8 mouse cellular contexts compared by ENCODE assay signal in genomic region chr8:79639586-79640451, GRCm38 (mm10). TPM values are rescaled to one million over a fixed set of nuclear protein-coding genes. Genes with fewer than 3 reads are reported as not detected.
DNase-seq lines count a peak whose midpoint lies in the region; ATAC-seq and TF ChIP-seq lines count a peak whose summit lies in the region.

Gene Otud4, plus strand, starts transcription at chr8:79639618.

- H3K4me3 ChIP-seq in gastrocnemius, adult 2 months, result peak within 1 kb of the TSS; percentile 99
- peak within 1 kb of the TSS; percentile 94 for H3K4me3 ChIP-seq in hindbrain, embryonic 15.5 days

- H3K9ac ChIP-seq in hindbrain, embryonic 15.5 days, result peak within 1 kb of the TSS; percentile 65

- under 1% methylated on average over 102 of the region's 103 CpGs for WGBS in hindbrain, embryonic 15.5 days

- peak; percentile 28 for TF ChIP-seq CTCF in gastrocnemius, adult 2 months (IDR thresholded peaks at IDR 0.05)

- H3K9me3 ChIP-seq in hindbrain, embryonic 15.5 days, result no peaks in the 10 kb centered on the region

- intact Hi-C loops in gastrocnemius, adult 2 months (cut with DNase I), result loop anchor here (2.0 kb wide), 1 partner anchor 345 kb away; the partner anchor contains the start of gene Mmaa

- H3K4me1 ChIP-seq in hindbrain, embryonic 15.5 days (replicated peaks), result peaks cover 32% of the 10 kb centered on the region

- DNase-seq in ZHBTc4 (ENCODE audit: low read depth, low spot score), result peak; percentile 74
- peak; percentile 66 to 73 for DNase-seq in cerebellum, postnatal 25 days
- peak; percentile 74 for DNase-seq in gastrocnemius, adult 2 months
- DNase-seq in left cerebral cortex, adult 18-20 months (ENCODE audit: low spot score in 2 of 2), result peak; percentile 49 to 63
- peak; percentile 56 for DNase-seq in lung, postnatal 36 days
- peak; percentile 23 for DNase-seq in retina, postnatal 7 days (ENCODE audit: low read depth, low spot score)
- peak; percentile 44 for DNase-seq in urinary bladder, postnatal 25 days (ENCODE audit: low spot score)

- peak within 1 kb of the TSS; percentile 97 for H3K27ac ChIP-seq in gastrocnemius, adult 2 months
- H3K27ac ChIP-seq in hindbrain, embryonic 15.5 days (replicated peaks), result peak within 1 kb of the TSS; percentile 94

- peaks cover 2% of the 10 kb centered on the region; the same call in 1 of the 2 replicates for H3K36me3 ChIP-seq in hindbrain, embryonic 15.5 days

- peak; percentile 28; the same call in 1 of the 2 replicates for ATAC-seq in hindbrain, embryonic 15.5 days (ENCODE audit: low FRiP score, low read depth)

- H3K4me2 ChIP-seq in hindbrain, embryonic 15.5 days, result peak within 1 kb of the TSS; percentile 71

- H3K27me3 ChIP-seq in hindbrain, embryonic 15.5 days, result no peaks in the 10 kb centered on the region

RNA-seq across cellular contexts. Expression of gene Otud4, which starts in this region (rescaled TPM):
- total RNA-seq in gastrocnemius, adult 2 months (2021), result 10 to 100 TPM; 40.6 to 53.3 TPM
- 9.7 and 11.4 TPM in 2 replicates for polyA plus RNA-seq in hindbrain, embryonic 15.5 days (2015; fragmentation: Nextera tagmentation; extraction: Ambion mirVana)
- 10 to 100 TPM; 38.2 to 40.8 TPM for total RNA-seq in left cerebral cortex, adult 18-20 months (2021)

Comparison
In these comparisons a context has a peak if more than half of its experiments do, and no peak if none do; other contexts are left out.
1. Peak in every context shown above with its lines: DNase-seq, ATAC-seq, H3K4me3 ChIP-seq and H3K27ac ChIP-seq.
2. DNase-seq: peak in every context shown above with its lines; median percentile 74 in ZHBTc4; 74 in gastrocnemius, adult 2 months; 70 in cerebellum, postnatal 25 days; 56 in left cerebral cortex, adult 18-20 months; 56 in lung, postnatal 36 days; 44 in urinary bladder, postnatal 25 days; 23 in retina, postnatal 7 days.